Mouse (Mus musculus): Measurements from ENCODE around the gene Grip1. TPM values are rescaled to one million over a fixed set of nuclear protein-coding genes. Genes with fewer than 3 reads are reported as not detected.

Grip1 gene
- polyA plus RNA-seq, 1 experiment from 2014 or later: 0.87 TPM

GRCm38 (mm10) chr10:119927963-119928362 is 474.3 kb downstream of the Grip1 start:
- Histone ChIP-seq H3K36me3 (ENCODE audit: insufficient read depth, low read length) (no peaks in the 10 kb centered on the region), H3K4me3 (ENCODE audit: low read depth, low read length) (no peak overlapping the region), H3K27me3 (replicated peaks; ENCODE audit: insufficient read depth, low read length) (no peaks in the 10 kb centered on the region), H3K27ac (ENCODE audit: low read length) (no peak overlapping the region), H3K9me3 (ENCODE audit: low read length) (no peaks in the 10 kb centered on the region), H3K9ac (replicated peaks; ENCODE audit: low read depth) (no peak overlapping the region), H3K4me1 (ENCODE audit: insufficient read depth, low read depth, low read length) (no peaks in the 10 kb centered on the region), H3K4me2 (replicated peaks; ENCODE audit: low read depth, low read length) (no peak overlapping the region)
- DNase-seq (ENCODE audit: low spot score): no peak
- TF ChIP-seq CTCF (IDR thresholded peaks at IDR 0.05): no peak
- no peak for TF ChIP-seq EP300 (IDR thresholded peaks at IDR 0.05)
- no peak for ATAC-seq
- WGBS: 64% methylated on average over 5 of the region's 5 CpGs

GRCm38 (mm10) chr10:119928921-119929320 is 475.3 kb downstream of the Grip1 start:
- ATAC-seq: no peak
- Histone ChIP-seq H3K36me3 (ENCODE audit: insufficient read depth, low read length) (no peaks in the 10 kb centered on the region), H3K9me3 (ENCODE audit: low read length) (no peaks in the 10 kb centered on the region), H3K27me3 (replicated peaks; ENCODE audit: insufficient read depth, low read length) (no peaks in the 10 kb centered on the region), H3K9ac (replicated peaks; ENCODE audit: low read depth) (no peak overlapping the region), H3K4me3 (ENCODE audit: low read depth, low read length) (no peak overlapping the region), H3K4me1 (ENCODE audit: insufficient read depth, low read depth, low read length) (no peaks in the 10 kb centered on the region), H3K27ac (ENCODE audit: low read length) (no peak overlapping the region), H3K4me2 (replicated peaks; ENCODE audit: low read depth, low read length) (no peak overlapping the region)
- 67% methylated on average over 2 of the region's 2 CpGs for WGBS
- no peak for TF ChIP-seq EP300 (IDR thresholded peaks at IDR 0.05)
- no peak for TF ChIP-seq CTCF (IDR thresholded peaks at IDR 0.05)
- no peak for DNase-seq (ENCODE audit: low spot score)

- H3K9ac ChIP-seq (replicated peaks; ENCODE audit: low read depth): no peak overlapping the region
- no peaks in the 10 kb centered on the region for H3K9me3 ChIP-seq (ENCODE audit: low read length)
- ATAC-seq: no peak
- no peaks in the 10 kb centered on the region for H3K36me3 ChIP-seq (ENCODE audit: insufficient read depth, low read length)
- no peak overlapping the region for H3K27ac ChIP-seq (ENCODE audit: low read length)
- no peaks in the 10 kb centered on the region for H3K4me1 ChIP-seq (ENCODE audit: insufficient read depth, low read depth, low read length)
- no peak overlapping the region for H3K4me2 ChIP-seq (replicated peaks; ENCODE audit: low read depth, low read length)
- H3K27me3 ChIP-seq (replicated peaks; ENCODE audit: insufficient read depth, low read length): no peaks in the 10 kb centered on the region
- DNase-seq (ENCODE audit: low spot score): no peak
- WGBS: 46% methylated on average over 4 of the region's 4 CpGs
- H3K4me3 ChIP-seq (ENCODE audit: low read depth, low read length): no peak overlapping the region
- TF ChIP-seq CTCF (IDR thresholded peaks at IDR 0.05): peak; percentile 24
- no peak for TF ChIP-seq EP300 (IDR thresholded peaks at IDR 0.05)
These were observed 479.2 kb downstream of the Grip1 start for GRCm38 (mm10) chr10:119932794-119933193.

- H3K27me3 ChIP-seq (replicated peaks; ENCODE audit: insufficient read depth, low read length): no peaks in the 10 kb centered on the region
- WGBS: 78% methylated on average over 5 of the region's 5 CpGs
- ATAC-seq: no peak
These were observed 479.7 kb downstream of the Grip1 start for GRCm38 (mm10) chr10:119933362-119933761.

GRCm38 (mm10) chr10:119935231-119935630 is 481.6 kb downstream of the Grip1 start:
- TF ChIP-seq CTCF (IDR thresholded peaks at IDR 0.05) (no peak), EP300 (IDR thresholded peaks at IDR 0.05) (no peak)

More at GRCm38 (mm10) chr10:119933362-119933761, 479.7 kb downstream of the Grip1 start:
- no peak for DNase-seq (ENCODE audit: low spot score)
- no peaks in the 10 kb centered on the region for H3K36me3 ChIP-seq (ENCODE audit: insufficient read depth, low read length)
- H3K9ac ChIP-seq (replicated peaks; ENCODE audit: low read depth): no peak overlapping the region
- no peak overlapping the region for H3K4me3 ChIP-seq (ENCODE audit: low read depth, low read length)
- H3K9me3 ChIP-seq (ENCODE audit: low read length): no peaks in the 10 kb centered on the region
- H3K4me2 ChIP-seq (replicated peaks; ENCODE audit: low read depth, low read length): no peak overlapping the region
- H3K4me1 ChIP-seq (ENCODE audit: insufficient read depth, low read depth, low read length): no peaks in the 10 kb centered on the region
- TF ChIP-seq EP300 (IDR thresholded peaks at IDR 0.05): no peak
- no peak for TF ChIP-seq CTCF (IDR thresholded peaks at IDR 0.05)
- H3K27ac ChIP-seq (ENCODE audit: low read length): no peak overlapping the region

GRCm38 (mm10) chr10:119937481-119937880 is 483.9 kb downstream of the Grip1 start:
- Histone ChIP-seq H3K4me1 (ENCODE audit: insufficient read depth, low read depth, low read length) (no peaks in the 10 kb centered on the region), H3K36me3 (ENCODE audit: insufficient read depth, low read length) (no peaks in the 10 kb centered on the region), H3K4me2 (replicated peaks; ENCODE audit: low read depth, low read length) (no peak overlapping the region), H3K27ac (ENCODE audit: low read length) (no peak overlapping the region), H3K9me3 (ENCODE audit: low read length) (no peaks in the 10 kb centered on the region), H3K9ac (replicated peaks; ENCODE audit: low read depth) (no peak overlapping the region), H3K27me3 (replicated peaks; ENCODE audit: insufficient read depth, low read length) (no peaks in the 10 kb centered on the region), H3K4me3 (ENCODE audit: low read depth, low read length) (no peak overlapping the region)
- ATAC-seq (no peak), DNase-seq (ENCODE audit: low spot score) (no peak)
- WGBS: 64% methylated on average over 16 of the region's 16 CpGs
- TF ChIP-seq CTCF (IDR thresholded peaks at IDR 0.05) (no peak), EP300 (IDR thresholded peaks at IDR 0.05) (no peak)

More at GRCm38 (mm10) chr10:119935231-119935630, 481.6 kb downstream of the Grip1 start:
- Histone ChIP-seq H3K9me3 (ENCODE audit: low read length) (no peaks in the 10 kb centered on the region), H3K4me3 (ENCODE audit: low read depth, low read length) (no peak overlapping the region), H3K27ac (ENCODE audit: low read length) (no peak overlapping the region), H3K36me3 (ENCODE audit: insufficient read depth, low read length) (no peaks in the 10 kb centered on the region), H3K4me2 (replicated peaks; ENCODE audit: low read depth, low read length) (no peak overlapping the region), H3K27me3 (replicated peaks; ENCODE audit: insufficient read depth, low read length) (no peaks in the 10 kb centered on the region), H3K9ac (replicated peaks; ENCODE audit: low read depth) (no peak overlapping the region), H3K4me1 (ENCODE audit: insufficient read depth, low read depth, low read length) (no peaks in the 10 kb centered on the region)
- ATAC-seq: no peak; the same call in 1 of the 2 replicates
- WGBS: 73% methylated on average over 6 of the region's 6 CpGs
- DNase-seq (ENCODE audit: low spot score): no peak

- Histone ChIP-seq H3K36me3 (ENCODE audit: insufficient read depth, low read length) (no peaks in the 10 kb centered on the region), H3K4me3 (ENCODE audit: low read depth, low read length) (no peak overlapping the region), H3K4me1 (ENCODE audit: insufficient read depth, low read depth, low read length) (no peaks in the 10 kb centered on the region), H3K27me3 (replicated peaks; ENCODE audit: insufficient read depth, low read length) (no peaks in the 10 kb centered on the region), H3K4me2 (replicated peaks; ENCODE audit: low read depth, low read length) (no peak overlapping the region), H3K9me3 (ENCODE audit: low read length) (no peaks in the 10 kb centered on the region), H3K27ac (ENCODE audit: low read length) (no peak overlapping the region), H3K9ac (replicated peaks; ENCODE audit: low read depth) (no peak overlapping the region)
- no peak for ATAC-seq
- WGBS: 57% methylated on average over 8 of the region's 8 CpGs
- TF ChIP-seq EP300 (IDR thresholded peaks at IDR 0.05) (no peak), CTCF (IDR thresholded peaks at IDR 0.05) (no peak)
- no peak for DNase-seq (ENCODE audit: low spot score)
These were observed 490.3 kb downstream of the Grip1 start for GRCm38 (mm10) chr10:119943906-119944305.
